7 mouse cellular contexts compared by ENCODE assay signal in the genomic region with DNA sequence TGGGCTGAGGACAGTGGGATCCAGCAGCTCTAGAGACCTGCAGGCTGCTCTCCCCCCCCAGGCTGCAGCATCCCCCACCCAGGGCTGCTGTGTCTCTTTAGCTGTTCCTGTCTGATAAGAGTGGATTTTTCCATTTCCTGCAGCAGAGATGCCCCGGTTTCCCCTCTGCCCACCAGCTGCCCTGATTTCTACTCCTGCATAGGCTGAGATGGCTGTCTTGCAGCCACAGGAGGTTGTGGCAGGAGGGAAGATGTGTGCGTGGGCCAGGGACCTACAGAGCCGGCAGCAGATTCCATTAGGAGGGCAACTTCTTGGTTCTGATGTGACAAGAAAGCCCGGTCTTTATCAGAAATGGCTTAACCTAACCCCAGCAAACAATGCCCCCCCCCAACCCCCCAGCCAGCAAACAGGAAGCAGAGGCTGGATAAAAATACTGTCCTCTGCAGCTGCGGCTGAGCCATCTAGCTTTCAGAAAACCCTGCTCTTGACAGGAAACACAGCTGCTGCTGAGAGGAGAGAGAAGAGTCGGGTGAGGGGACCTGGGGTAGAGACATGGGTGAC. TPM values are rescaled to one million over a fixed set of nuclear protein-coding genes. Genes with fewer than 3 reads are reported as not detected.
DNase-seq lines count a peak whose midpoint lies in the region; ATAC-seq lines count a peak whose summit lies in the region.

No protein-coding gene starts in this region.

- ATAC-seq in common myeloid progenitor, adult 5-6 weeks (replicated peaks; ENCODE audit: low read depth, poor library complexity, severe bottlenecking), result peak; percentile 79
- ATAC-seq in megakaryocyte-erythroid progenitor cell, adult 5-6 weeks (replicated peaks; ENCODE audit: low FRiP score, low TSS enrichment, poor library complexity, severe bottlenecking), result peak; percentile 29; the same call in 1 of the 2 replicates

- peak; percentile 39 for DNase-seq in kidney, adult 11 months
- no peak for DNase-seq in kidney, adult 18-20 months
- peak; percentile 32 to 54 for DNase-seq in CD8-positive naive resting alpha-beta T cell, adult 2 months (ENCODE audit: low read depth in 2 of 2, low spot score in 2 of 2)
- DNase-seq in urinary bladder, adult 2 months (ENCODE audit: low spot score), result no peak
- no peak for DNase-seq in MN1 (ENCODE audit: low spot score)

RNA-seq across cellular contexts. Expression of a gene that starts 44.8 kb away (rescaled TPM):
- total RNA-seq in common myeloid progenitor, adult 5-6 weeks (2017), result 3.0 and 6.7 TPM in 2 replicates
- 6.2 and 9.7 TPM in 2 replicates for total RNA-seq in megakaryocyte-erythroid progenitor cell, adult 5-6 weeks (2014; fragmentation: Nextera tagmentation)
- 3.9 and 7.5 TPM in 2 replicates for total RNA-seq in megakaryocyte-erythroid progenitor cell, adult 5-6 weeks (2017)
- polyA plus RNA-seq in urinary bladder, adult 2 months (2012; rRNA removed), result 19.3 and 23.7 TPM in 2 replicates

RNA-seq across cellular contexts. Expression of a gene that starts 57.9 kb away (rescaled TPM):
- 0.82 TPM in 1 of 2 replicates, not detected in the other for total RNA-seq in common myeloid progenitor, adult 5-6 weeks (2017)
- 2.4 and 5.0 TPM in 2 replicates for total RNA-seq in megakaryocyte-erythroid progenitor cell, adult 5-6 weeks (2014; fragmentation: Nextera tagmentation)
- total RNA-seq in megakaryocyte-erythroid progenitor cell, adult 5-6 weeks (2017), result 0.04 and 1.6 TPM in 2 replicates
- polyA plus RNA-seq in urinary bladder, adult 2 months (2012; rRNA removed), result 0.95 and 2.0 TPM in 2 replicates

Comparison
In these comparisons a context has a peak if more than half of its experiments do, and no peak if none do; other contexts are left out.
1. DNase-seq: peak in kidney, adult 11 months (single experiment) and CD8-positive naive resting alpha-beta T cell, adult 2 months (2 of 2); none in kidney, adult 18-20 months (single experiment), urinary bladder, adult 2 months (single experiment) and MN1 (single experiment).